Mouse (Mus musculus) liver, postnatal 0 days (tissue): ENCODE data around the gene Stk10.

ENCODE experiments used
- CTCF ChIP-seq: sonication (generic); IDR thresholded peaks from 2 replicates; pipeline ENCODE4 v1.5.1; 2016; ENCODE audit warnings: antibody characterized with exemption, low read depth
- EP300 ChIP-seq: IDR thresholded peaks from 2 replicates; pipeline ENCODE4 v1.6.1; 2016; ENCODE audit warnings: antibody characterized with exemption, low read depth, mild to moderate bottlenecking

DNA sequence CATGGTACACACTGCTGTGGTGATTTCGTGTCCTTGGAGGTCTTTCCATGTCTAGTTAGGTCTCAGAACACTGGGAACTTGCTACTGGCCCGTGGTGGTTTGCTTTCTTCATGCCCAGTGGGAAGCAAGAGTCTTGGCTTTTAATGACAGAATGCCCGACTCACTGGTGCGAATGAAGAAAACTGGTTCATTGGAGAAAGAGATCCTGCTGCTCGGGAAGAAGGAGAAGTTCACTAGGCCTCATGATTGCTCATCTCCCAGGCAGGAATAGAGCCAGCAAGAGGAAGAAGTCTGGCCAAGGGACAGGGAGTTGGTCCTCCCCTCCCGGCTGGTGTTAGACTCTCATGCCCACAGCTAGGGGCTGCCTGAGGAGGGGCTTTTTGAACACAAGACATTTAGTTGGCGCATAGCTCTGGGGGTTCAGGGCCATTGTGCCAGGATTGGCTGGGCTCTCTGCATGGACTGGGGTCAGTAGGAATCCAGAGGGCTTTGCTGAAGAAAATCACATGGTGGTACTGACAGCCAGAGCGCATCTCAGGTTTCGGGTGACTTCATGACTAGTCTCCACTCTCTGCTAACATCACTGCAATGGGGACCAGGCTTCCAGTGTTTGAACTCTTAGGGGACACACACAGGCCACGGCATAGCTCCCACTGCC, 23.4 kb downstream of the Stk10 start:
- TF ChIP-seq CTCF (no peak), EP300 (no peak)
